Mouse (Mus musculus) forebrain, embryonic 14.5 days (tissue): ENCODE measurements around the gene Aox1. TPM values are rescaled to one million over a fixed set of nuclear protein-coding genes. Genes with fewer than 3 reads are reported as not detected.
A peak's percentile ranks its signal among the peaks of the same experiment; 100 is the strongest.
"Not testable (repeated sequence)": the region's sequence is repeated elsewhere in the genome, so short reads cannot be mapped to it uniquely, and the experiment has no call there.

ENCODE experiments used
- ATAC-seq: fragments of 200-750 bp; cut with Nextera tagmentation; 2 replicates; pipeline ENCODE4 v1.8.0; 2017; ENCODE audit warnings: mild to moderate bottlenecking, moderate library complexity
- DNase-seq: peaks from one replicate; pipeline ENCODE4 v3.0.0-alpha.2; 2015; ENCODE audit warnings: low spot score
- H3K27ac ChIP-seq: fragments of 300-500 bp; sonication (generic); 2 replicates; pipeline ENCODE4 v1.5.1; 2014; ENCODE audit warnings: low read depth, mild to moderate bottlenecking, control low read depth, low read length, moderate library complexity
- H3K27me3 ChIP-seq: fragments of 300-500 bp; sonication (generic); replicated peaks from 2 replicates; pipeline ENCODE4 v1.6.1; 2014; ENCODE audit warnings: low read length, control low read depth, mixed read lengths; ENCODE audit not compliant: control insufficient read depth, insufficient read depth
- H3K36me3 ChIP-seq: fragments of 300-500 bp; sonication (generic); 2 replicates; pipeline ENCODE4 v1.6.1; 2014; ENCODE audit warnings: low read length, control low read depth; ENCODE audit not compliant: control insufficient read depth, insufficient read depth
- H3K4me1 ChIP-seq: fragments of 300-500 bp; sonication (generic); 2 replicates; pipeline ENCODE4 v1.6.1; 2014; ENCODE audit warnings: antibody characterized with exemption, low read length, control low read depth; ENCODE audit not compliant: control insufficient read depth, insufficient read depth
- H3K4me2 ChIP-seq: fragments of 300-500 bp; sonication (generic); 2 replicates; pipeline ENCODE4 v1.6.1; 2014; ENCODE audit warnings: mild to moderate bottlenecking, control low read depth, low read length
- H3K4me3 ChIP-seq: fragments of 300-500 bp; sonication (generic); 2 replicates; pipeline ENCODE4 v1.5.1; 2014; ENCODE audit warnings: low read depth, low read length, control low read depth
- H3K9ac ChIP-seq: fragments of 300-500 bp; sonication (generic); 2 replicates; pipeline ENCODE4 v1.6.1; 2014; ENCODE audit warnings: mild to moderate bottlenecking, low read length, control low read depth, moderate library complexity
- H3K9me3 ChIP-seq: fragments of 300-500 bp; sonication (generic); replicated peaks from 2 replicates; pipeline ENCODE4 v1.6.1; 2016; ENCODE audit warnings: low read length, control low read depth, mixed read lengths; ENCODE audit not compliant: control insufficient read depth
- WGBS: fragments of 180-500 bp; shearing (Covaris S2); extraction: QIAGEN DNeasy Blood & Tissue Kit; methylation state at CpG from one replicate; pipeline ENCODE4 v1.1.7; 2014; 5-methylcytosine and 5-hydroxymethylcytosine counted together
- polyA plus RNA-seq: library from polyadenylated mRNA; unstranded; fragments of >200 nt; fragmentation: Nextera tagmentation; extraction: Ambion mirVana; gene quantifications from 2 replicates; pipeline ENCODE4 v1.2.1, GENCODE M21; 2014

Gene Aox1
- polyA plus RNA-seq, 1 experiment from 2014 or later = 0.08 TPM

DNA sequence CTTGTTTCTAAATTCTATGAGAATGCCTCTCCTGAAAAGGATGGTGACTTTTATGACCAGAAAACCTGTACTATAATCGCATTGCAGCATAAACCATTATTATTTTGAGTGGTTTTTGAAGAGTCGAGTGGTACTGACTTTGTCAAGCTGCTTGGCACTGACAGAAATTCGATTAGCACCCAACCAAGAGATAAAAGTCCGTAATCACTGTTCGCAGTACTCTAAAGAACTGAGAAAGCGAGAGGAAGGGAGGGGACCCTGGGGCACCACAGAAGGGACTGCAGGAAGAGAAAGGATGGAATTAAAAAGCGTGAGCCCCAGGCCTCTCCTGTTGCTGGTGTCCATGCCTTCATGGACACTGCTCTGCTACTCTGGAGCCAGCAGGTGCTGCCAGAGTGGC, 2.0 kb upstream of the Aox1 start:
- Histone ChIP-seq H3K9ac (no peak overlapping the region), H3K36me3 (peaks cover 9% of the 10 kb centered on the region), H3K4me1 (peaks cover 3% of the 10 kb centered on the region; the same call in 1 of the 2 replicates), H3K27me3 (no peaks in the 10 kb centered on the region), H3K27ac (no peak overlapping the region), H3K4me2 (no peak overlapping the region), H3K4me3 (no peak overlapping the region), H3K9me3 (no peaks in the 10 kb centered on the region)
- WGBS = 87% methylated on average over 7 of the region's 7 CpGs
- DNase-seq = no peak
- ATAC-seq = no peak

DNA sequence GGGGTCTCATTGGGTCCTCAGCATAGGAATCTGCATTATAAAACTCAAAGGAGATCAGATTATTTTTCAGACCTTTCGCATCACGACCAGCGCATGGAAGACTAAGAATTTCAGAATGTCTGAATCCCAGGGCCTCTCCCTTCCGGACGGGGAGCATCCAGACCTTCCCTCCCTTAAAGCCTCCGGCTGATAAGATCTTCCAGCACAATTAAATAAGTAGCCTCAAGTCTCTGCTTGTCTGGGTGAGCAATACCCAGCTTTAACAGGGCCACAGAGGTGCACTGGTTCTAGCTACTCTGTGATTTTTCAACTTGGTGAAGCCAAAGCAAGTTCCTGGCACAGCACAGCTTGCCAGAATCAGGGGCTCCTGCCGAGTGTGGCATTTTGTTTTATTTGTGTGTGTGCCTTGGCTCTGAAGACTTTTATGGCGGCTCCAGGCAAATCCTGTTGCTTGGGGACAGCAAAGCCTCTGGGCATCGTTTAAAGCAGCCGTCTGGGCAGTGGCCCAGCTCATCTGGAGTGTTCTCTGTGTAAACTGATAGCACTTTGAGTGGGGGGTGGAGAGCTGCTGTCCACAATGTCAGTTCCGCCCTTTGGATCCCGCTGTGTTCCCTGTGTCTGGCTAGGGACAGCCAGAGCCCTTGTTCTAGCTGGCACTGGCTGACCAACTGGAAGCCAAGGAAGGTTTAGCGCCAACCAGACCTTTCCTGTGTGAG, 583 bp downstream of the Aox1 start:
- 37% methylated on average over 13 of the region's 13 CpGs for WGBS

GRCm38 (mm10) chr1:58031160-58031769, 1.5 kb downstream of the Aox1 start:
- WGBS = 63% methylated on average over 10 of the region's 10 CpGs
- no peaks in the 10 kb centered on the region for H3K36me3 ChIP-seq
- no peaks in the 10 kb centered on the region for H3K27me3 ChIP-seq
- H3K27ac ChIP-seq = no peak overlapping the region
- no peaks in the 10 kb centered on the region for H3K9me3 ChIP-seq
- DNase-seq = peak; percentile 84
- H3K4me1 ChIP-seq = peaks cover 3% of the 10 kb centered on the region; the same call in 1 of the 2 replicates
- H3K9ac ChIP-seq = no peak overlapping the region
- peak; percentile 81 for ATAC-seq
- H3K4me3 ChIP-seq = no peak overlapping the region
- H3K4me2 ChIP-seq = no peak overlapping the region

More for the DNA sequence above, 583 bp downstream of the Aox1 start:
- DNase-seq = peak; percentile 74
- Histone ChIP-seq H3K36me3 (no peaks in the 10 kb centered on the region), H3K4me2 (peak overlapping the region; percentile 22; the same call in 1 of the 2 replicates), H3K27me3 (no peaks in the 10 kb centered on the region), H3K9me3 (no peaks in the 10 kb centered on the region), H3K9ac (no peak overlapping the region), H3K27ac (0 out of 2 replicates have a peak overlapping the region, but pooled peaks have one; percentile 21), H3K4me3 (no peak overlapping the region), H3K4me1 (peaks cover 3% of the 10 kb centered on the region; the same call in 1 of the 2 replicates)
- peak; percentile 57 for ATAC-seq

- H3K4me1 ChIP-seq, H3K4me2 ChIP-seq, H3K27ac ChIP-seq, H3K9ac ChIP-seq, H3K4me3 ChIP-seq, DNase-seq, H3K36me3 ChIP-seq, ATAC-seq, H3K27me3 ChIP-seq, H3K9me3 ChIP-seq: not testable (repeated sequence)
- WGBS = 93% methylated on average over 9 of the region's 9 CpGs
Measured at GRCm38 (mm10) chr1:58037306-58037705, 7.6 kb downstream of the Aox1 start.

DNA sequence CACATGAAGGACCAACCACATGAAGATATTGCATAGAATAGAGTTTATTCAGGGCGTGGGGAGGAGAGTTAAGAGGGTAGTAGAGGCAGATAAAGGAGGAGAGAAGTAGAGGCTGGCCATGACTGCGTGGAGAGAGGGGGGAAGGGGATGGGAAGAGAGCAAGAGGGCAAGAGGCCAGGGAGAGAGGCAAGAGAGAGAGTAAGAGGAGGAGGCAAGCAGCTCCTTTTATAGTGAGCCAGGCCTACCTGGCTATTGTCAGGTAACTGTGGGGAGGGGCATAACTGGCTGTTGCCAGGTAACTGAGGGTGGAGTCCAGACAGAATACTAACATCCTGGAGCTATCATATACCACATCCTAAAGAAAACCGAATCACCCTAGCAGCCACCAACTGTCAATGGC, 15.3 kb downstream of the Aox1 start:
- H3K9ac ChIP-seq = no peak overlapping the region
- 78% methylated on average over 3 of the region's 3 CpGs for WGBS
- no peak for DNase-seq

GRCm38 (mm10) chr1:58045546-58045945, 15.8 kb downstream of the Aox1 start:
- DNase-seq (no peak), ATAC-seq (no peak)
- Histone ChIP-seq H3K27ac (no peak overlapping the region), H3K36me3 (no peaks in the 10 kb centered on the region), H3K4me3 (no peak overlapping the region), H3K4me1 (peaks cover 10% of the 10 kb centered on the region), H3K9ac (no peak overlapping the region), H3K9me3 (no peaks in the 10 kb centered on the region), H3K4me2 (no peak overlapping the region), H3K27me3 (no peaks in the 10 kb centered on the region)
- 77% methylated on average over 5 of the region's 5 CpGs for WGBS

More for the DNA sequence above, 15.3 kb downstream of the Aox1 start:
- no peaks in the 10 kb centered on the region for H3K9me3 ChIP-seq
- no peak overlapping the region for H3K27ac ChIP-seq
- no peak for ATAC-seq
- no peaks in the 10 kb centered on the region for H3K36me3 ChIP-seq
- H3K4me2 ChIP-seq = no peak overlapping the region
- no peak overlapping the region for H3K4me3 ChIP-seq
- peaks cover 10% of the 10 kb centered on the region for H3K4me1 ChIP-seq
- H3K27me3 ChIP-seq = no peaks in the 10 kb centered on the region

- H3K4me2 ChIP-seq = no peak overlapping the region
- H3K9ac ChIP-seq = no peak overlapping the region
- WGBS = 9% methylated on average over 3 of the region's 3 CpGs
- H3K36me3 ChIP-seq = no peaks in the 10 kb centered on the region
- no peak overlapping the region for H3K4me3 ChIP-seq
- H3K27ac ChIP-seq = no peak overlapping the region
- H3K27me3 ChIP-seq = no peaks in the 10 kb centered on the region
- ATAC-seq (peak; percentile 80), DNase-seq (peak; percentile 50)
- no peaks in the 10 kb centered on the region for H3K9me3 ChIP-seq
- peaks cover 10% of the 10 kb centered on the region for H3K4me1 ChIP-seq
Measured at GRCm38 (mm10) chr1:58046721-58047290, 17.1 kb downstream of the Aox1 start.

- Histone ChIP-seq H3K4me3 (no peak overlapping the region), H3K4me1 (peaks cover 10% of the 10 kb centered on the region), H3K4me2 (no peak overlapping the region)
Measured at GRCm38 (mm10) chr1:58049126-58049525, 19.4 kb downstream of the Aox1 start.

GRCm38 (mm10) chr1:58055598-58055997, 25.9 kb downstream of the Aox1 start:
- no peak overlapping the region for H3K9ac ChIP-seq

More at GRCm38 (mm10) chr1:58049126-58049525, 19.4 kb downstream of the Aox1 start:
- Histone ChIP-seq H3K27ac (no peak overlapping the region), H3K9me3 (no peaks in the 10 kb centered on the region), H3K9ac (no peak overlapping the region), H3K36me3 (no peaks in the 10 kb centered on the region), H3K27me3 (no peaks in the 10 kb centered on the region)
- WGBS = 90% methylated on average over 5 of the region's 5 CpGs
- ATAC-seq (no peak), DNase-seq (no peak)

More at GRCm38 (mm10) chr1:58055598-58055997, 25.9 kb downstream of the Aox1 start:
- Histone ChIP-seq H3K4me3 (no peak overlapping the region), H3K4me2 (no peak overlapping the region), H3K9me3 (no peaks in the 10 kb centered on the region), H3K27me3 (no peaks in the 10 kb centered on the region), H3K4me1 (no peaks in the 10 kb centered on the region), H3K36me3 (no peaks in the 10 kb centered on the region), H3K27ac (no peak overlapping the region)
- DNase-seq (no peak), ATAC-seq (no peak)
- 81% methylated on average over 11 of the region's 11 CpGs for WGBS
